Mouse (Mus musculus) kidney, embryonic 14.5 days (tissue): ENCODE data around the gene BC004004. TPM values are rescaled to one million over a fixed set of nuclear protein-coding genes. Genes with fewer than 3 reads are reported as not detected.
"Not testable (repeated sequence)": the region's sequence is repeated elsewhere in the genome, so short reads cannot be mapped to it uniquely, and the experiment has no call there.

ENCODE experiments used
- ATAC-seq: fragments of 200-750 bp; cut with Nextera tagmentation; 2 replicates; pipeline ENCODE4 v1.8.0; 2017; ENCODE audit warnings: moderate number of reproducible peaks, mild to moderate bottlenecking, moderate TSS enrichment, moderate library complexity; ENCODE audit not compliant: low FRiP score, low TSS enrichment
- H3K27ac ChIP-seq: fragments of 300-500 bp; sonication (generic); 2 replicates; pipeline ENCODE4 v1.5.1; 2014; ENCODE audit warnings: low read depth, mild to moderate bottlenecking, low read length, moderate library complexity, mixed read lengths
- H3K27me3 ChIP-seq: fragments of 300-500 bp; sonication (generic); 2 replicates; pipeline ENCODE4 v1.6.1; 2014; ENCODE audit warnings: mild to moderate bottlenecking, low read length; ENCODE audit not compliant: control insufficient read depth, insufficient read depth
- H3K36me3 ChIP-seq: fragments of 300-500 bp; sonication (generic); 2 replicates; pipeline ENCODE4 v1.6.1; 2014; ENCODE audit warnings: low read length, mixed read lengths; ENCODE audit not compliant: control insufficient read depth, insufficient read depth
- H3K4me1 ChIP-seq: fragments of 300-500 bp; sonication (generic); 2 replicates; pipeline ENCODE4 v1.6.1; 2014; ENCODE audit warnings: low read length, mixed read lengths; ENCODE audit not compliant: control insufficient read depth, insufficient read depth
- H3K4me2 ChIP-seq: fragments of 300-500 bp; sonication (generic); replicated peaks from 2 replicates; pipeline ENCODE4 v1.6.1; 2014; ENCODE audit warnings: low read depth, mild to moderate bottlenecking, low read length
- H3K4me3 ChIP-seq: fragments of 300-500 bp; sonication (generic); 2 replicates; pipeline ENCODE4 v1.5.1; 2014; ENCODE audit warnings: mild to moderate bottlenecking, low read length
- H3K9ac ChIP-seq: fragments of 300-500 bp; sonication (generic); 2 replicates; pipeline ENCODE4 v1.6.1; 2014; ENCODE audit warnings: low read depth, mild to moderate bottlenecking, low read length, moderate library complexity
- H3K9me3 ChIP-seq: fragments of 300-500 bp; sonication (generic); 2 replicates; pipeline ENCODE4 v1.6.1; 2016; ENCODE audit warnings: low read length; ENCODE audit not compliant: control insufficient read depth
- WGBS: fragments of 180-500 bp; shearing (Covaris S2); extraction: QIAGEN DNeasy Blood & Tissue Kit; methylation state at CpG from one replicate; pipeline ENCODE4 v1.1.7; 2014; 5-methylcytosine and 5-hydroxymethylcytosine counted together
- polyA plus RNA-seq: library from polyadenylated mRNA; unstranded; fragments of >200 nt; fragmentation: Nextera tagmentation; extraction: Ambion mirVana; gene quantifications from 2 replicates; pipeline ENCODE4 v1.2.1, GENCODE M21; 2014

BC004004 gene
- polyA plus RNA-seq, 1 experiment from 2014 or later = 59.8 TPM

GRCm38 (mm10) chr17:29263840-29264633 lies 4.6 kb upstream of the BC004004 start, which contains the start of gene Ppil1:
Gene Ppil1, minus strand, starts transcription at chr17:29264186.
- Histone ChIP-seq H3K4me1 (peaks cover 32% of the 10 kb centered on the region), H3K27me3 (no peaks in the 10 kb centered on the region), H3K9me3 (no peaks in the 10 kb centered on the region), H3K36me3 (peaks cover 22% of the 10 kb centered on the region), H3K4me2 (peak within 1 kb of the TSS; percentile 83), H3K4me3 (peak within 1 kb of the TSS; percentile 79), H3K9ac (peak within 1 kb of the TSS; percentile 85), H3K27ac (peak within 1 kb of the TSS; percentile 100)
- 7% methylated on average over 38 of the region's 38 CpGs for WGBS
- ATAC-seq = peak; percentile 65

DNA sequence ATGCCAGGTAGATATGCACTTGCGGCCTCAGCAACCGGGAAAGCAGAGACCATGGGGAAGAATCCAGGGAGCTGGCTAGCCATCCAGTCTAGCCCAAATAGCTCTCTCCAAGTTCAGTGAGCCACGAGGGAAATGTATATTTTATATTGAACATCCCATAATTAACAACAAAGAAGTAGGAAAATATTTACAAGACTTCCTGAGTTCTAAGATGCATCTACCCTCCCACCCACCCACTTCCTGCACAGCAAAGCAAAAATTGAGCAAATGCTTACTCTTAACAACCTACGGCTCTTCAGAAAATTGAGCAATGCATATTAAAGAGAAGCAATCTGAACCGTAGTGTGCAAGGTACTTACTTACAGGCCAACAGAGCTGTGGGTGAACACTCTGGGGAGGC lies 3.8 kb upstream of the BC004004 start:
- no peaks in the 10 kb centered on the region for H3K9me3 ChIP-seq
- WGBS = 82% methylated on average over 5 of the region's 5 CpGs
- peak overlapping the region; percentile 100 for H3K27ac ChIP-seq
- H3K4me2 ChIP-seq = peak overlapping the region; percentile 83
- H3K27me3 ChIP-seq = no peaks in the 10 kb centered on the region
- H3K4me1 ChIP-seq = peaks cover 36% of the 10 kb centered on the region
- no peak for ATAC-seq
- peaks cover 17% of the 10 kb centered on the region for H3K36me3 ChIP-seq
- H3K9ac ChIP-seq = peak overlapping the region; percentile 85; the same call in 1 of the 2 replicates
- H3K4me3 ChIP-seq = 0 out of 2 replicates have a peak overlapping the region, but pooled peaks have one; percentile 79

DNA sequence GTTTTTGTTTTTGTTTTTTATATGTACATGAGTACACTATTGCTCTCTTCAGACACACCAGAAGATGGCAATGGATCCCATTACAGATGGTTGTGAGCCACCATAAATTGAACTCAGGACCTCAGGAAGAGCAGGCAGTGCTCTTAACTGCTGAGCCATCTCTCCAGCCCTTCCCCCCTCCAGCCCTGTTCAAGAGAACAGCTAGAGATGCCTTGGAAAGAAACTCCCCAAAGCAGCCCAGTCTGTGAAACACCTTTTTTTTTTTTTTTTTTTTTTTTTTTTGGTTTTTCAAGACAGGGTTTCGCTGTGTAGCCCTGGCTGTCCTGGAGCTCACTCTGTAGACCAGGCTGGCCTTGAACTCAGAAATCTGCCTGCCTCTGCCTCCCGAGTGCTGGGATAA lies 1.5 kb upstream of the BC004004 start:
- not testable (repeated sequence) for H3K27me3 ChIP-seq, H3K36me3 ChIP-seq, ATAC-seq, H3K9me3 ChIP-seq, H3K27ac ChIP-seq, H3K4me2 ChIP-seq, H3K4me3 ChIP-seq, H3K9ac ChIP-seq
- peaks cover 27% of the 10 kb centered on the region for H3K4me1 ChIP-seq
- WGBS = 82% methylated on average over 2 of the region's 2 CpGs

DNA sequence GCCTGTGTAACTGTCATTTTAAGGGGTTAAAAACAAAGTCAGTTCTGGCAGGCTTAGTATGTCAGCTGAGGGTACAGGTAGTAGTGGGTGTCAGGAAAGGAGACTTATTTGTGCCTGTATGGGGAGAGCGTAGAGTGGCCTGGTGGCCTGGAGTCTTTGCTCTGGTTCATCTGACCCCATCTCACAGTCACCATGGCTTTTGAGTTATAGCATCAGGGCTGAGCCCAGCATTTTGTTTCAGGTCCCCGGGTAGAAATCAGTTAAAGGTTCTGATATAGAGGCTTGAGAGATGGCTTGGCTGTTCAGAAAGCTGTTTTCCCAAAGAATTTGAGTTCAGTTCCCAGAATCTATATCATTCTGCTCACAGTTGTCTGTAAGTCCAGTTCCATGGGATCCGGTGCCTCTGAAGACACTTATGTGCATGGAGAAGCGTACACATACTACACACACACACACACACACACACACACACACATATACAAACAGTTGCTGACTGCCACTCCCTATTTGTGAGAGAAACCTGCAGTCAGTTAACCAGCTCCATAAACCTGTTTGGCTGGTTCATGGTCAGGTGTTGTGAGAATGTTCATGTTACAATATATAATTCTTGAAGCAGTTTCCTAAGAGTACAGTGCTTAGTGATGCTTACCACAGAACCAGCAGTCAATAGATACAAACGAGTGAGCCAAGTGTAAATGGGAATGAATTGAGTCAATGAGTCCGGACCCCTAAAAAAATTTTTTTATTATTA lies 482 bp upstream of the BC004004 start:
- Histone ChIP-seq H3K9ac (peak overlapping the region; percentile 96; the same call in 1 of the 2 replicates), H3K4me3 (peak overlapping the region; percentile 89), H3K4me2 (peak overlapping the region; percentile 61), H3K9me3 (no peaks in the 10 kb centered on the region), H3K27ac (peak overlapping the region; percentile 91), H3K27me3 (no peaks in the 10 kb centered on the region), H3K4me1 (peaks cover 21% of the 10 kb centered on the region), H3K36me3 (no peaks in the 10 kb centered on the region)
- 0 out of 2 replicates have a peak, but pooled peaks have one; percentile 5 for ATAC-seq
- 52% methylated on average over 6 of the region's 6 CpGs for WGBS

DNA sequence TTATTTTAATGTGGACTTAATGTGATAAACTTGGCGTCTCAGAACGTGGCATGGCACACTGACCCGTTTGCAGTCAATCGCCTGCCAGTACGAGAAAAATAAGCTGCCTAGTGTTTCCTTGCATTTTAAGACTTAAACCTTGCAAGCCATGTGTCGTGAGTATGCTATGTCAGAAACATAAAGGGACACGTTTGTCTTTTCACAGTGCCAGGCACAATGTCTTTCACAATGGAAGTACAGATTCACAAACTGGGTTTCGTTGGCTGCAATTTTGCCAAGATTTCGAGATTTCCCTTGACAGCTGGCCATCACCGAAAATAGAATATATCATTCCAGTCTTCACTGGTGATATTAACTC lies 740 bp downstream of the BC004004 start:
- Histone ChIP-seq H3K9ac (peak overlapping the region; percentile 96), H3K4me3 (peak overlapping the region; percentile 89), H3K27me3 (no peaks in the 10 kb centered on the region), H3K4me1 (peaks cover 18% of the 10 kb centered on the region), H3K9me3 (no peaks in the 10 kb centered on the region), H3K27ac (peak overlapping the region; percentile 91), H3K36me3 (no peaks in the 10 kb centered on the region), H3K4me2 (peak overlapping the region; percentile 61)
- 23% methylated on average over 10 of the region's 10 CpGs for WGBS
- no peak for ATAC-seq

DNA sequence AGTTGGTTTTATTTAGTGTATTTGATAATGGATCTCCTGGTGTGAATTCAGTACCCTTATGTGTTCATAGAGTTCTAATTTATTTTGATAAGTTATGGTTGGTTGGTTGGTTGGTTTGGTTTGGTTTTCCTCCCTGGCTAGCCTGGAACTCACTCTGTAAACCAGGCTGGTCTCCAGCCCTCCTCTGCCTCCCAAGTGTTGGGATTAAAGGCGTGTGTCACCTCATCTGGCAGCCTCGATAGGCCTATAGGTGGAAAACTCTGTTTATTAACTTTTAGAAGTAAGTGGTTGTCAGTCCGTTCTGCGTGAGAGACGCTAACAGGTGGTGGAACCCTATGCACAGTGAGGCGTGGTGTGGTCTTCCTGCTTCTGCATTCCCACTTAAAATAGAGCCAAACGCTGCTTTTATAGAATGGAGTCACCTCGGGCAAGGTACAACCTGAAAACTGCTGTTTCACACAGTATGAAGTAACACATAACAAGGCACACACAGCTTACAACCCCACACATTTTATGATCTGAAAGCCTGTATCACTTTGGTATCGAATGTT lies 1.6 kb downstream of the BC004004 start:
- Histone ChIP-seq H3K4me2 (no peak overlapping the region), H3K9ac (no peak overlapping the region), H3K4me3 (no peak overlapping the region), H3K27ac (no peak overlapping the region), H3K9me3 (no peaks in the 10 kb centered on the region), H3K4me1 (peaks cover 11% of the 10 kb centered on the region), H3K36me3 (no peaks in the 10 kb centered on the region), H3K27me3 (no peaks in the 10 kb centered on the region)
- 88% methylated on average over 9 of the region's 9 CpGs for WGBS
- ATAC-seq = no peak

GRCm38 (mm10) chr17:29273156-29273555 lies 4.6 kb downstream of the BC004004 start:
- Histone ChIP-seq H3K27ac (no peak overlapping the region), H3K9me3 (no peaks in the 10 kb centered on the region), H3K9ac (no peak overlapping the region), H3K4me3 (no peak overlapping the region), H3K36me3 (no peaks in the 10 kb centered on the region), H3K4me1 (peaks cover 6% of the 10 kb centered on the region), H3K27me3 (no peaks in the 10 kb centered on the region), H3K4me2 (no peak overlapping the region)
- no peak for ATAC-seq
- WGBS = 79% methylated on average over 7 of the region's 7 CpGs

GRCm38 (mm10) chr17:29273889-29274288 lies 5.3 kb downstream of the BC004004 start:
- Histone ChIP-seq H3K27me3 (no peaks in the 10 kb centered on the region), H3K9me3 (no peaks in the 10 kb centered on the region), H3K9ac (no peak overlapping the region), H3K27ac (no peak overlapping the region), H3K4me3 (no peak overlapping the region), H3K36me3 (0 out of 2 replicates have a peak, but pooled peaks cover under 1% of the 10 kb centered on the region), H3K4me1 (peaks cover 5% of the 10 kb centered on the region), H3K4me2 (no peak overlapping the region)
- 70% methylated on average over 11 of the region's 11 CpGs for WGBS
- ATAC-seq = no peak
